Mouse (Mus musculus) G1E (cell line): ENCODE results near the gene Ints3.

ENCODE experiments used
- CTCF ChIP-seq: IDR thresholded peaks from 2 replicates; pipeline ENCODE4 v1.5.1; 2012; ENCODE audit warnings: low read depth, low read length, inconsistent platforms, mixed read lengths
- TAL1 ChIP-seq: conservative IDR thresholded peaks from 2 replicates; pipeline ENCODE4 v1.6.1; 2012; ENCODE audit warnings: low read depth, low read length, inconsistent platforms, mixed read lengths

DNA sequence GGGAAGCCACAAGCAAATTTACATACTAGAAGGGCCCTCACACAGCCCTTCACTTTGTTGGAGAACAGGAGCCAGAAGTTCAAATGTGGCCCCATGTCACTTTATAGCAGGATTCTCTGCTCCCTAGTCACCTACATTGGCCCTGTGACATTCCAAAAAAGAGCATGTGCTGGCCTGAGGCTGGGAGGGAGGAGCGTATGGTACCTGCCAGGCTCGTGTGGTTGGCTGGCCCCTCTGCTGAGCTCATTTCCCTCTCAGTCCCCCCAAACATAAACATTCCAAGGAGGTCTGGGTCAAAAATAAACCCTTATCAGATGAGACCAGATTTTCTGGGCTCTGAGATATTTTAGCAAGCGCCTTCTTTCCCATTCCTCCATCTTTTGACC is 20.4 kb downstream of the Ints3 start:
- TF ChIP-seq CTCF (no peak), TAL1 (no peak)
